Mouse (Mus musculus): ENCODE results near the gene Mvp.

Mvp gene

GRCm38 (mm10) chr7:126949793-126950646 lies 64.4 kb downstream of the Mvp start, which contains the start of gene Sez6l2:
Gene Sez6l2 (plus strand): TSS chr7:126950563.
- in situ Hi-C loops (cut with MboI), result no loop called here

- in situ Hi-C loops (cut with MboI), result no loop called here
Measured at GRCm38 (mm10) chr7:126949403-126949792, 65.0 kb downstream of the Mvp start, which contains the start of gene Asphd1. Gene Asphd1 (minus strand): TSS chr7:126949582.

- in situ Hi-C loops (cut with MboI), result no loop called here
Measured at GRCm38 (mm10) chr7:126948626-126949025, 65.8 kb downstream of the Mvp start.

- in situ Hi-C loops (cut with MboI), result no loop called here
Measured at GRCm38 (mm10) chr7:126946530-126946929, 67.9 kb downstream of the Mvp start.

GRCm38 (mm10) chr7:126941801-126942200 lies 72.6 kb downstream of the Mvp start:
- in situ Hi-C loops (cut with MboI), result no loop called here

GRCm38 (mm10) chr7:126941171-126941570 lies 73.2 kb downstream of the Mvp start:
- in situ Hi-C loops (cut with MboI), result no loop called here
